Mouse (Mus musculus): Measurements from ENCODE around the gene Milr1. TPM values are rescaled to one million over a fixed set of nuclear protein-coding genes. Genes with fewer than 3 reads are reported as not detected.
A peak's percentile ranks its signal among the peaks of the same experiment; 100 is the strongest.

Milr1 gene
- polyA plus RNA-seq, 1 experiment from 2014 or later: 0.72 TPM

Small RNA genes lying within 50 kb of the gene (microRNA-seq; reads per million reads assigned to microRNA genes)
- not detected for gene Gm25994
- 11.2 reads per million, percentile 30 among the genes with 10 or more reads in this experiment for gene Mir3064

Other genes with a start within 250 kb of the Milr1 start
- 16.3 and 20.3 TPM in 2 replicates for gene Tex2, start 137.8 kb upstream of the Milr1 start, polyA plus RNA-seq (2015; fragmentation: Nextera tagmentation; extraction: Ambion mirVana)
- 14.7 and 18.3 TPM in 2 replicates for gene Pecam1, start 598 bp upstream of the Milr1 start, polyA plus RNA-seq (2015; fragmentation: Nextera tagmentation; extraction: Ambion mirVana)
- 8.8 and 8.9 TPM in 2 replicates for gene Polg2, start 28.3 kb downstream of the Milr1 start, polyA plus RNA-seq (2015; fragmentation: Nextera tagmentation; extraction: Ambion mirVana)
- 520 and 566 TPM in 2 replicates for gene Ddx5, start 38.0 kb downstream of the Milr1 start, polyA plus RNA-seq (2015; fragmentation: Nextera tagmentation; extraction: Ambion mirVana)
- gene Cep95, start 38.0 kb downstream of the Milr1 start, polyA plus RNA-seq (2015; fragmentation: Nextera tagmentation; extraction: Ambion mirVana): 22.5 and 25.9 TPM in 2 replicates
- 15.0 and 17.4 TPM in 2 replicates for gene Smurf2, start 169.5 kb downstream of the Milr1 start, polyA plus RNA-seq (2015; fragmentation: Nextera tagmentation; extraction: Ambion mirVana)
- gene Kpna2, start 248.3 kb downstream of the Milr1 start, polyA plus RNA-seq (2015; fragmentation: Nextera tagmentation; extraction: Ambion mirVana): 230 and 256 TPM in 2 replicates